Mouse (Mus musculus) erythroblast, embryonic 14.5 days (primary cell): Measurements from ENCODE around the gene Mill2.

ENCODE experiments used
- GATA1 ChIP-seq: IDR thresholded peaks from 2 replicates; pipeline ENCODE4 v1.6.1; 2012; ENCODE audit warnings: low read length, inconsistent platforms, mixed read lengths
- TAL1 ChIP-seq: IDR thresholded peaks from 3 replicates; pipeline ENCODE4 v1.6.1; 2012; ENCODE audit warnings: low read length, inconsistent platforms, mixed read lengths

DNA sequence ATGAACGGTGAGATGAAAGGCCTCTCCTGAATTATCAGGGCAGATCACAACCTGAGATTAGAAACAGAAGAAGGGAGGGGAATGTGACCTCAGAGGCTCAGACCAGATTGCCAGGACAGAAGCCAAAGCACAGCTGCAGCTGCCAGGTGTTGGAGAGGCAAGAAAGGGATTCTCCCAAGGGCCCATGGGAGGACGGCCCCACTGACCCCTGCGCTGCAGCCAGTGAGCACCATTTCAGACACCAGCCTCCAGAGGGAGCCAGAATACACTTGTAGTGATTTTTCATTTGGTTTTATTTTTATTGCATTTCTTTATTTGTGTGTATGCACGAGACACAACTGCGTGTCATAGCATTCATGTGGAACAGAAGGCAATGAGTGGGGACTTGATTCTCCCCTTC, 56.8 kb downstream of the Mill2 start:
- TF ChIP-seq TAL1, result no peak
- TF ChIP-seq GATA1, result no peak
